Mouse (Mus musculus) spleen, postnatal 36 days (tissue): ENCODE measurements around the gene Xylb.

Experiments used
- DNase-seq, 2 experiments: peaks; one replicate each; pipeline ENCODE4 v3.0.0; 2022; ENCODE audit warnings: low spot score in 2 of 2, mixed read lengths in 1 of 2

Xylb gene

DNA sequence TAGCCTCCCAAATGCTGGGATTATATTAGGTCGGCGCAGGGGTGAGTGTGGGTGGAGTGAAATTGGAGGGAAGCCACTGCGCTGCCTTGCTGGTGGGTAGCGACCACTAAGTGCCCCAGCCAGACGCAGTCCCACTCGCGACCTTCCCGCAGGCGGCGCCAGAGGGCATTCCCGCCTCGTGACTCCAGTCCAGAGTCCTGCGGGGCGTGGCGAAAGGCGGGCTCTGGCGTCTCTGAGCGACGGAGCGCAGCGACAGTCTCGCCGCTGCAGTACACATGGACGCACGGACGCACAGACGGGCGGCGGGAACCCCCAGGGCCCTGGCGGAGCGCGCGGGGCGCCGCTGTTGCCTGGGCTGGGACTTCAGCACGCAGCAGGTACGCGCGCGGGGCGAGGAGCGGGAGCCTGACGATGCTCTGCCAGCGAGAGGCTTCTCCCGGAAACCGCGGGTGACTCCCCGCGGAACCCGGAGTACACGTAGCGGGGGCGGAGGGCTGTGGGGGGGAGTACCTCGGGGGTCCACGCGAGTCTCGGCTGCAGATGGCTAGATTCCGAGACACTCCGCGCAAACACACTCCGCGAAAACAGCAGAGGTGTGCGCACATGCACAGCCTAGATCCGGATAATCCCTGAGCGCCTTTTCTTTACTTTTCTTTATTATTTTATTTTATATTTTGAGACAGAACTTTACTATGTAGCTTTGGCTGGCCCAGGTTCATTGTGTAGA lies at the start of gene Xylb:
TSS of gene Xylb (plus strand) at position 51 of the 727 bp plus-strand sequence.
- DNase-seq: peak; percentile 83 to 87

- DNase-seq: no peak
Measured at GRCm38 (mm10) chr9:119309067-119309466, 48.1 kb upstream of the Xylb start.

- DNase-seq: no peak
Measured at GRCm38 (mm10) chr9:119313096-119313495, 44.1 kb upstream of the Xylb start.

GRCm38 (mm10) chr9:119318891-119319290 lies 38.3 kb upstream of the Xylb start:
- no peak for DNase-seq

- DNase-seq: no peak
Measured at GRCm38 (mm10) chr9:119320446-119320845, 36.7 kb upstream of the Xylb start.

DNA sequence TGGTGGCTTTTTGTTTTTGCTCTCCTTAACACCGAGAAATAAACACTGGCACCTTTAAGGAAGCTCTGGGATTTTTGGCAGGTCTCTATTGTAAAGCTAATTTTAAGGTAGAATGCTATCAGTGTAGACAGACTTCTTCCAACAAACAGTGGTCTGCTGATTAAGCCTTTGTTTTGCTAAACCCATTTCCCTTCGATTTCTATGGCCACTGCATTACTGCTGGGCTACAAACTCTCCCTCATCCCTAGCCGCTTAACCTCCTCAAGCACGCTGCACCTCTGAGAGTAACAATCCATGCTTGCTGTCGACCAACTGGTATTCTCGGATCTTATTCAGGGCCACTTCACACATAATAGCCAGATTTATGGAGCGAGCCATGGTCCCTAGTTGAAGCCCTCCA lies 36.2 kb upstream of the Xylb start:
- DNase-seq: no peak

DNA sequence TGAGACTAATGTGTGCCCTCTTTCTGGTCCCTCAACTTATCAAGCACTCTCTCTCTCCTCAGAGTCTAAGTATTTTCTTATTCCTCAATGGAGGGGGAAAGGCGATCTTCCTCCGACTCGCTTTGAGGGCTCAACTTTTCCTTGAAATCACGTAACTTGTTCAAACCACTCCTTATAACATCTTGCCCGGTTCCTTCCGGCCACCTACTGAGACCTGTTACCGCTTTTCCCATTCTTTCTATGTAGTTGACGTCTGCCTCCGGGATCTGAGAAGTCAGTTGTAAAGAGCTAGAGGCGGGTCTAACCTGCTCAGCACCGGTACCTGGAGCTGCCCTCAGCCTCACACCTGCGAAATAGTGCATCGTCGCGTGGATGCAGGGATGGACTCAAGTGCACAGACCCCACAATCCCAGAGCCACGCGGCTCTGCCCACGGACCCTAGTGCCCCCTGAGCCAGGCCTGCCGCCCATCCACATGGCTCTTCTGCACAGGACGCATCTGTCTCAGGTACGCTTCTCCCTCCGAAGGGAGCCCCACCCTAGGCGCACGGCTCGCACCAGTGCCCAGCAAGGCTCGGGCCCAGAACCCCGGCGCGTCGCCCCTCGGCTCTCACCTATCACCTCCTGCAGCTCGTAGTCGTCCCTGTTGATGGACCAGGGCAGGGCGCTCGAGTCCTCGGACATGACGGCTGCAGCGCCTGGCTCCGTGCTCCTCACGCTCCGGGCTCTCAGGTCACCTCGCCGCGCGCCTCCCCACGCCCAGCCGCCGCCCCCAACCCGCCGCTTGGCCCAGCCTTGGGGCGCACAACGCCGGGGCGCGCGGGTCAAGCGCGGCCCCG lies 35.6 kb upstream of the Xylb start:
- no peak for DNase-seq

GRCm38 (mm10) chr9:119322289-119323259 lies 34.6 kb upstream of the Xylb start, which contains the start of gene Oxsr1:
Gene Oxsr1 (minus strand): TSS chr9:119322427.
- DNase-seq: peak; percentile 99

GRCm38 (mm10) chr9:119323260-119323645 lies 33.9 kb upstream of the Xylb start:
- DNase-seq: no peak

DNA sequence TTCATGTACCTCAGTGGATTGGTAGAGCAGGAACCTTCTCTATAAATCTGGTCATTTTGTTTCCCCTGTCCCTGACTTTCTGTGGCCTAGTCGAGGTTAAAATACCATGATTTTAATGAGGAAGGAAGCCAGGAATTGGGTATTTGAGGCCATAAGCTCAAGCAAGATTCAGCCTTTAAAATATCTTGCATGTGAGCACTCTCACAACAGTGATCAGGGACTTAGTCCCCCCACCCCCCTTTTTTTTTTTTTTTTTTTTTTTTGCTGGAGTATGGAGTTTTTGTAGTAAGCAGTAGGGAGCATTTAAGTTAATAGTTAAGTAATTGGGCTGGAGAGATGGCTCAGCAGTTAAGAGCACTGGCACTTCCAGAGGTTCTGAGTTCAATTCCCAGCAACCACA lies 33.1 kb upstream of the Xylb start:
- no peak for DNase-seq

- no peak for DNase-seq
Measured at GRCm38 (mm10) chr9:119328488-119328887, 28.7 kb upstream of the Xylb start.

DNA sequence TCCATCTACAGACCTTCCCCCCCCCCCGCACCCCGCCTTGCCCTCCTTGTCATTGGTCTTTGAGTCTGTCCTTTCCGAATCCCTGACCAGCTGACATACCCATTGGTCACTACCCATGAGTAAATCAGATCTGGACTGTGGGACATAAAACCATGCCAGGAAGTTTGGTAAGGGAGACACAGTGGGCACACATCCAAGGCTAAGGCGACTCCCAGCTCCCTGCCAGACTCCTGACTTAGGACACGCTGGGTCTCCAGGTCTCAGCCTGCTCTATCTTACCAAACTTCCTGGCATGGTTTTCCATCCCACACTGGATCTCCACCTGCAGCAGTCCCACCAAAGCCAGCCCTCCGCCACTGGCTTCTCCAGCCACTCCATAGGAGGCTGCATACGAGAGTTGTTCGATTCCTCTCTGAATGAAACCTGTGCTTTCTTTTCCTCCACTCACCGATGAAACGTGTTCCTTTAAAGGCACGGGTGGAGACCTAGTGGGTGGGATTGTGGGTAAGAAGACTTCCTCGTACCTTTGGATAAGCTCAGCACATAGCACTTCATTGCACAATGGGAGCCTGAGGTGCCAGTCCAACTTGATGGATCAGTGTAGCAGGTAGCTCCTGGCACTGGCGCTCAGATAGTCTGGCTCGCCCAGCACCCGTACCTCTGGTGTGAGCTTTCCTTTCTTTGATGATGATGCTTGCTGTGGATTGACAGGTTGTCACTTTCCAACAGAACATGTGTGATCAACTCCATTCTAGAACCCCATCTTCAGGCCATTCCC lies 26.8 kb upstream of the Xylb start:
- DNase-seq: no peak

DNA sequence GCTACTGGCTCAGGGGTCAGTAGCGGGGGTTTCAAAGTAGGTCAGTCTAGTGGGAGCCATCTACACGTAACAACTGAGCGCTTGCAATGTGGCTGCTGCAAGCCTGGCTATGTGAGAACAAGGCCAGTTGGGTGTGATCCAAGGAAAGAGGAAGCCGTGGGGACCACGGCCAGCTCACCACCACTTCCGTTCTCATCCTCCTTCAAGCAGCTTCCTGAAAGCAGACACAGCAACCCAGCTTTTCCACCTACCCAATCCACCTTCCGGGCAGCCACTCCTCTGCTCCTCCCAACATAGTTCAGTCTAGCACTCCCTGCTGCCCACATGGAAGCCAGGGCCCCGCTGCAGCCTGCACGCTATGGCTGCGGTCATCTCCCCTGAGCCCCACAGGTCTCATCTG lies 22.9 kb upstream of the Xylb start:
- peak; percentile 45 to 60 for DNase-seq

- no peak for DNase-seq
Measured at GRCm38 (mm10) chr9:119334834-119335233, 22.3 kb upstream of the Xylb start.

DNA sequence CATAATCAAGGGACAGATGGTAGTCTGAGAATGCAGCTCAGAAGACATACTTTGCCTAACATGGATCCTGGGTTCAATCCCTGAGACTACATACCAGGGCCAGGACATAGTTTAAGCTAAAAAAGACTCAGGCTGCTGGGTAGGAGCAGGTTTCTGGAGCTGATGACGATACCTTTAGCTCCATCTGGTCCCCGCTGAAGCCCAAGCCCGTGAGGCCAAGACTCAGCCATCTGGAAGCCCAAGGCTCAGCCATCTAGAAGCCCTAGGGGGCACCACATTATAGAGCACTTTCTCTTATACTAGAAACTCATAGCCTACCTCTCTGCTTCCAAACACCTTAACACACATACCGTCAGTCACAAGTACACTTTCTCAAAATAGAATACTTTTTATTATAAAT lies 21.6 kb upstream of the Xylb start:
- no peak for DNase-seq

- no peak for DNase-seq
Measured at GRCm38 (mm10) chr9:119337842-119338241, 19.3 kb upstream of the Xylb start.

DNA sequence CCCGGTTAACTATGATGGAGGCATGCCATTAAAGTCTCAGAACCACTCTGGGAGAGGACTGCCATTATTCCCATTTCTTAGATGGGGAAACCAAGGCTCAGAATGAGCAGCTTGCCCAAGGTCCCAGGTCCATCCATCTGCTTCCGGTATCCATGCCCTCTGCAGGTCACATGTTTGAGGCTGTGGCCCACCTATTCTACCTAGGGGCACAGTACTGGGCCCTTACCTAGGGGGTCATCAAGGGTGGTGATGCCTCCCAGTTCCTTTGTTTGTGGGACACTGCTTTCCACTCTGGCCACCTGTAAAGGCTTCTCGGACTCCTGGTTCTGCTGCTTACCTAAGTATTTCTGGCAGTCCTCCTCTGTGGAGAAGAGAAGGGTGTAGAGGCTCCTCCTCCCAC lies 18.8 kb upstream of the Xylb start:
- DNase-seq: no peak

- DNase-seq: peak in 1 of 2 experiments; percentile 21
Measured at GRCm38 (mm10) chr9:119339106-119339505, 18.1 kb upstream of the Xylb start.

DNA sequence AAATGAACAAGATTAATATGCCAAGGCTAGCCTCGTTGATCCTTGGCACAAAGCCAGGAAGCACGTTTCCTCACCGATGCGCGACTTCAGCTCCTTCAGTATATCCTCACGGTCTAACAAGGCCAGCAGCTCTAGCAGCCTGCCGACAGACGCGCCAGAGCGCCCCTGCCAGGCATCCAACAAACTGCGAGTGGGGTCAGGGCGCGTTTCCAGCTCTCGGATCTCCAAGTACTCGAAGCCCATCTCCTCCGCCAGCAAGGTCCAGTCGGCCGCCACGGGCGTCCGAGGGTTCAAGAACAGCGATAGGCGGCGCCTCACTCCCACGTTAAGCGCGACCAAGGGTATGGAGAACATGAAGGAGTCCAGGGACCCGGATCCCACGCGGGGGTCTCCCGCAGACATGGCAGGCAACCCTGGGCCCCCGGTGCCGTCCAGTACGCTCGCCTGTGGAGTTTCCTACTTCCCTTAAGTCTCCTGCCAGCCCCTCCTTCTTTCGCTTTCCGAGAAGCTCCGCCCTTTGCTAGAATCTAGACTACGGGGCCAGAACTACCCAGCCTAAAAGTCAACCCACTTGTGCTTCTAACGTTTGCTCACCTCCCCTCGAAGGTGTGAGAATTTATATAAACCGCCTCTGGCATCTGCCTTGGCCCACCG lies 17.5 kb upstream of the Xylb start, which contains the start of gene Acaa1a:
TSS of gene Acaa1a (plus strand) at position 119 of the 654 bp plus-strand sequence.
- peak; percentile 76 to 83 for DNase-seq

DNA sequence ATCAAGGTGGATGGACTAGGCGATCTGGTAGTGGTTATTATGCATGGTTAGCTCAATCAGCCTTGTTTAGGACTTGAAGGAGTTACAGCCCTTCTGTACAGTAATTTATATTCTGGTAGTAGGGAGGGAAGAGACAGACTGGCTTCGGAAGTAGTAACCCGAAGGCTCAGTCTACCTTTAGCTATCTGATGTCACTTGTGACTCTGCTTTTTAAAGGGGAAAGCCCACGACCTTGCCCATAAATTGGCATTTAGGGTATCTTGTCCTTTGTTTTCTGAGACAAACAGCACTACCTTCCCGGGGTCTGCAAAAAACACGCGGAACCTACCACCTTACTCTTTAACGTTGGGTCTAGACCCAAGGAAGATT lies 17.0 kb upstream of the Xylb start:
- peak in 1 of 2 experiments; percentile 18 for DNase-seq
